Mouse (Mus musculus): ENCODE data around the gene Slc18b1.
A peak's percentile ranks its signal among the peaks of the same experiment; 100 is the strongest.

Gene Slc18b1

GRCm38 (mm10) chr10:23806201-23806600, 9.4 kb downstream of the Slc18b1 start:
- peak; percentile 93 for DNase-seq (ENCODE audit: low read depth, low spot score)

GRCm38 (mm10) chr10:23811635-23812437, 15.1 kb downstream of the Slc18b1 start:
- DNase-seq (ENCODE audit: low read depth, low spot score): peak; percentile 91

- no peak for DNase-seq (ENCODE audit: low read depth, low spot score)
These were observed 15.6 kb downstream of the Slc18b1 start for GRCm38 (mm10) chr10:23812438-23812759.

GRCm38 (mm10) chr10:23812852-23813766, 16.3 kb downstream of the Slc18b1 start:
- DNase-seq (ENCODE audit: low read depth, low spot score): peak; percentile 98

DNA sequence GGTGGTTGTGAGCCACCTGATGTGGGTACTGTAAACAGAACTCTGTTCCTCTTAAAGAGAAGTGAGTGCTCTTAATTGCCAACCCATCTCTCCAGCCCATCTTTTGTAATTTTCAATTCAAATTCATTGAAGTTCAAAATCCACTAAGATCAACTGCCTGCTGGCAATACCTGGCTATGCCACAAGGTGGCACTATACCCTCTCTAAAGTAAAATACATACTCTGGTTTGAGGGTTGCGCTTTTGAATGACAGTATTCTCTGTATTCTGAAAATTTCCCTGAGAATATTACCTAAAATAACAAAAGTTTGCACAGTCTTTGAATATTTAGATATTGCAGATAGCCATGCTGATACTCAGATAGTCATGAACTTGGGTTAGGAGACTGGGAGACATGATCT, 18.4 kb downstream of the Slc18b1 start:
- peak; percentile 78 for DNase-seq (ENCODE audit: low read depth, low spot score)

DNA sequence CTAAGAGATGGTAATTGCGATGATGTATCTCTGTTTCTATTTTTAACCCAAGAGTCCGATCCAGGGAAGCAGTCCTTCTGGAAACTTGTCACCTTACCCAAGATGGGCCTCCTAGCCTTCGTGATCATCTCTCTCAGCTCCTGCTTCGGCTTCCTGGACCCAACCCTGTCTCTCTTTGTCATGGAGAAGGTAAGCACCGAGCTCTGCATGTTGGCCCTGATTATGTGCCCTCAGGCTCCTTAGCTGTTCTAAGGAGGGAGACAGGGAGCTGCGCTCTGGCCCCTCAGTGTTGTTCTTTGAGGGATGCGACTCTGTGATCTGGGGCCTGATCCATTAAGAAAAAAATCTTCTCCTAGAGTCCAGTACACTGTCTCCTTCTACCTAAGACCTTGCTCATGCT, 19.5 kb downstream of the Slc18b1 start:
- DNase-seq (ENCODE audit: low read depth, low spot score): peak; percentile 72

- DNase-seq (ENCODE audit: low read depth, low spot score): peak; percentile 67
These were observed 29.7 kb downstream of the Slc18b1 start for GRCm38 (mm10) chr10:23826516-23826915.

DNA sequence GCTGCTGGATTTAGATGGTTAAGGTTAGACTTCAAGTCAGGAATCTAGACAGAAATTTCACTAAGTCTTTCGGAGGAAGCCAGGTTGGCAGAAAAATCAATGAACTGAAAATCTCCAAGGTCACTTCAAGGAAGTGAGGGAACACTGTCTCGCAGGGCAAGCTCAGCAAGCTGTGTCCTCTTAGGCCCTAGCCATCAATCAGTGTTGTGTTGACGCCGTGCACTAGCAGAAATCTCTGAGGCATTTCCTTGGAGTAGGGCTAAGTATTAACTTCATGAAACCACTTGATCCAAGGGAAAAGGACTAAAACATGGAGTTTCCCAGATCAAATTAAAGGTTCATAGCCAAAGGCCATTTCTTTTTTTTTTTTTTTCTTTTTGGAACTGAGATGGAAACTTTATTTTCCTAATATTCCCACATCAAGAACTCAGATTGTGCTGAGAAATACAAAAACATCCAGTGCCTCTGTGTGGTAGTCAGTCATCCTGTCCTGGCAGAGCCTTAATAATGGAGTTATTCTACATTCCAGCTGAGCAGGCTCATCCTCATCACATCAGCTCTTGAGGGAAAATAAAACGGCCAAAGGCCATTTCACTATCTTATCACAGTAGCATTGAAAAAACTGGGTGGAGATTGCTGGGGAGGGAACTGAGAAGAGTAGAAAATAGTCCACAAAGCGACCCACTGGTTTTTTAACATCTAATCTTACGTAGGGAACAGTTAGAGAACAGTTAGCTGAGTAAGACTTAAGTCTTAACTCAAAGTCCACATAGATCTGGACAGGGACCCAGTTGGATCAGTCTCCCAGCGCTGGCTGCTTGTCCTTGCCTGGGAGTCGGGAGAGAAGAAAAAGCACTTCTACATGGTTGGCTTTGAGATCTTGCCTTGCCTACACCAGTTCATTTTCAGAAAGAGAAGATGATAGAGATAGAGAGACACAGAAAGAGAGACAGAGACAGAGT, 39.5 kb downstream of the Slc18b1 start:
- DNase-seq (ENCODE audit: low read depth, low spot score): no peak

DNA sequence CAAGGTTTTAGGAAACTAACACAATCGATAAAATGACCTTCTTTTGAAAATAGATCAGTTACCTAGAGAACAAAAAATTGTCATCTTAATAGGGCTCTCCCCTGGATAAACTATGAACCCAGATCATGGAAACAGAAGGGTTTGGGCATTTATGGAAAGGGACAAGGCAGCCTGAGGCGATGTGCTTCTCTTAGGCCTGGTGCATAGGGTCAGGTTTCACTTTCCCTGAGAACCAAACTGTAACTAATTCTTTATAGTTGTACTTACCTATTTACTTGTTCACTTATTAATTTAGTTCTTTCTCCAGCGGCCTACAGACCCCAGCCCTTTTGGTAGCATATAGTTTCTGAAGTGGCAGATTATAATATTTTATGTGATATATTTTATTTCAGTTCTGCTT, 40.3 kb downstream of the Slc18b1 start:
- no peak for DNase-seq (ENCODE audit: low read depth, low spot score)

- DNase-seq (ENCODE audit: low read depth, low spot score): no peak
These were observed 42.1 kb downstream of the Slc18b1 start for GRCm38 (mm10) chr10:23838910-23839309.

DNA sequence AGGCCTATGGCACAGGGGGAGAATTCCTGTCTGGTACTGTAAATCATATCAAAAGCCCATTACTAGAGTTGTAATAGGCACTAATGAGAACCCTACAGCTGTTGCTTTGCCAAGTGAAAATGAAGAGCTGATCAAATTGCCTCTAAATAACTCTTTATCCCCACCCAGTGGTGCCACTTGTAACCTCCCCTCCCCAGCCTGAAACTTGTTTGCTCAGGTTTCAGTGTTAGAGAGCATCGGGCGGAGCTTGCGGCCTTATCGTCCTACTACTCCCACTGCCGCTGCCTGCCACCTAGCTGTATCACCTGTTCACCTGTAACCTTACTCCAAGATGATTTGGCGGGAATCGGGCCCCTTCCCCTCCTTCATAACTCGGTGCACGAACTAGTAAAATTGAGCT, 42.6 kb downstream of the Slc18b1 start:
- peak; percentile 62 for DNase-seq (ENCODE audit: low read depth, low spot score)

GRCm38 (mm10) chr10:23840496-23840895, 43.7 kb downstream of the Slc18b1 start:
- DNase-seq (ENCODE audit: low read depth, low spot score): no peak

DNA sequence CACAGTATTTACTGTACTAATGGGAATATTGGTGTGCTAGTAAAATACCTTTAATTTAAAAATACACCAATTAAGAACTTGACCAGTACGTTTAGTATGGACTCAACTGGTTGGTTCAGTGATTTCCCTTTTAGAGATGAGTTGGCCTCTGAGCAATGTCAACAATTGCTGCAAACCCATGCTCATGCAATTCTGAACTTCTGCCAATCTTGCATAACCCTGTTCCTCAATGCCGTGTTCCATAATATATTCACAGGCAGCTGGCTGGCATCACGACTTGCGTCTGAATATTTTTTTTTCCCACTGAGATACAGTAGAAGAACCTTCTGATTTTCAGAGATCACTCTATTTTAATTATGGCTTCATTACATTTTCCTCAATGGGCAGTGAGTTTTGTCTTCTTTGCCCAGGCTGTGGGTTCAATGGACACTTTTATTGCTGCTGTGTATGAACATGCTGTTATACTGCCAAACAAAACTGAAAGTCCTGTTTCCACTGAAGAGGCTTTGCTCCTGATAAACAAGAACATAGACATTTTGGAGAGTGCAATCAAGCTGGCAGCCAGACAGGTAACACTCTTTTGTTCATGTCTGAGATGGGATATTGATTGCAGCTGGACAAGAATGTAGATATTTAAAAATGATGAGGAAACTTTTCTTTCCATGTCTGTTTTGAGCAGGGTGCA, 54.6 kb downstream of the Slc18b1 start, which contains the start of gene Vnn3:
Vnn3 (plus strand) TSS at position 235 of the 685 bp plus-strand sequence.
- DNase-seq (ENCODE audit: low read depth, low spot score): no peak

GRCm38 (mm10) chr10:23852096-23852495, 55.3 kb downstream of the Slc18b1 start:
- DNase-seq (ENCODE audit: low read depth, low spot score): no peak

- DNase-seq (ENCODE audit: low read depth, low spot score): no peak
These were observed 67.9 kb downstream of the Slc18b1 start for GRCm38 (mm10) chr10:23864362-23865312.
